Mouse (Mus musculus) lung, postnatal 36 days (tissue): ENCODE measurements around the gene Gdpd3.
A peak's percentile ranks its signal among the peaks of the same experiment; 100 is the strongest.

Experiments used
- DNase-seq: peaks from one replicate; pipeline ENCODE4 v3.0.0; 2022; ENCODE audit warnings: mixed read lengths

Gdpd3 gene

GRCm38 (mm10) chr7:126808703-126809455 lies 42.7 kb downstream of the Gdpd3 start:
- peak; percentile 90 for DNase-seq

- DNase-seq: no peak
These were observed 43.7 kb downstream of the Gdpd3 start for GRCm38 (mm10) chr7:126809723-126810369.

GRCm38 (mm10) chr7:126815726-126816222 lies 49.6 kb downstream of the Gdpd3 start:
- DNase-seq: no peak

GRCm38 (mm10) chr7:126816494-126816893 lies 50.4 kb downstream of the Gdpd3 start:
- DNase-seq: peak; percentile 52

GRCm38 (mm10) chr7:126817595-126817994 lies 51.5 kb downstream of the Gdpd3 start:
- DNase-seq: no peak

- no peak for DNase-seq
These were observed 52.7 kb downstream of the Gdpd3 start for GRCm38 (mm10) chr7:126818818-126819217.

- DNase-seq: peak; percentile 91
These were observed 55.8 kb downstream of the Gdpd3 start for GRCm38 (mm10) chr7:126821835-126822511.

- DNase-seq: peak; percentile 56
These were observed 56.6 kb downstream of the Gdpd3 start for GRCm38 (mm10) chr7:126822741-126823140.

GRCm38 (mm10) chr7:126823202-126823711 lies 57.1 kb downstream of the Gdpd3 start:
- no peak for DNase-seq

GRCm38 (mm10) chr7:126823940-126824339 lies 57.8 kb downstream of the Gdpd3 start:
- DNase-seq: no peak
